Comparison of ENCODE assay signal across 8 mouse cellular contexts in genomic region chr11:101772027-101772426, GRCm38 (mm10). TPM values are rescaled to one million over a fixed set of nuclear protein-coding genes. Genes with fewer than 3 reads are reported as not detected.
DNase-seq lines count a peak whose midpoint lies in the region; ATAC-seq and TF ChIP-seq lines count a peak whose summit lies in the region.

No protein-coding gene starts in this region.

- H3K4me2 ChIP-seq in kidney, postnatal 0 days (ENCODE audit: low read length), result peak overlapping the region; percentile 63
- H3K4me2 ChIP-seq in embryonic facial prominence, embryonic 15.5 days (replicated peaks), result peak overlapping the region; percentile 61
- peak overlapping the region; percentile 66 for H3K4me2 ChIP-seq in limb, embryonic 13.5 days (replicated peaks)

- H3K27me3 ChIP-seq in kidney, postnatal 0 days (ENCODE audit: insufficient read depth, low read length), result 0 out of 2 replicates have a peak, but pooled peaks cover 6% of the 10 kb centered on the region
- H3K27me3 ChIP-seq in embryonic facial prominence, embryonic 15.5 days, result peaks cover 4% of the 10 kb centered on the region; the same call in 1 of the 2 replicates
- H3K27me3 ChIP-seq in limb, embryonic 13.5 days, result peaks cover 10% of the 10 kb centered on the region

- peak overlapping the region; percentile 32; the same call in 1 of the 2 replicates for H3K4me3 ChIP-seq in kidney, postnatal 0 days (replicated peaks; ENCODE audit: low read depth, low read length)
- H3K4me3 ChIP-seq in embryonic facial prominence, embryonic 15.5 days (replicated peaks), result peak overlapping the region; percentile 40
- peak overlapping the region; percentile 36 for H3K4me3 ChIP-seq in limb, embryonic 13.5 days
- H3K4me3 ChIP-seq in layer of hippocampus, adult 2 months, result no peak overlapping the region; the same call in 1 of the 2 replicates

- no peaks in the 10 kb centered on the region; the same call in 1 of the 2 replicates for H3K4me1 ChIP-seq in kidney, postnatal 0 days (replicated peaks; ENCODE audit: insufficient read depth, low read length)
- peaks cover 13% of the 10 kb centered on the region for H3K4me1 ChIP-seq in embryonic facial prominence, embryonic 15.5 days
- peaks cover 15% of the 10 kb centered on the region for H3K4me1 ChIP-seq in limb, embryonic 13.5 days

- 3% methylated on average over 5 of the region's 5 CpGs for WGBS in kidney, postnatal 0 days
- WGBS in embryonic facial prominence, embryonic 15.5 days, result 2% methylated on average over 5 of the region's 5 CpGs
- 8% methylated on average over 5 of the region's 5 CpGs for WGBS in limb, embryonic 13.5 days

- H3K36me3 ChIP-seq in kidney, postnatal 0 days (ENCODE audit: insufficient read depth, low read length), result peaks cover 11% of the 10 kb centered on the region
- peaks cover 28% of the 10 kb centered on the region for H3K36me3 ChIP-seq in embryonic facial prominence, embryonic 15.5 days
- H3K36me3 ChIP-seq in limb, embryonic 13.5 days, result peaks cover 39% of the 10 kb centered on the region

- no peak overlapping the region for H3K9ac ChIP-seq in kidney, postnatal 0 days (ENCODE audit: low read depth, low read length)
- H3K9ac ChIP-seq in embryonic facial prominence, embryonic 15.5 days, result no peak overlapping the region
- no peak overlapping the region for H3K9ac ChIP-seq in limb, embryonic 13.5 days

- TF ChIP-seq CTCF in kidney, postnatal 0 days (IDR thresholded peaks at IDR 0.05; ENCODE audit: low read depth), result no peak
- no peak for TF ChIP-seq CTCF in layer of hippocampus, adult 2 months (conservative IDR thresholded peaks at IDR 0.05)

- DNase-seq in kidney, postnatal 0 days (ENCODE audit: low spot score), result peak; percentile 48
- DNase-seq in kidney, postnatal 25 days, result no peak
- DNase-seq in retina, embryonic 14.5 days (ENCODE audit: low spot score), result peak; percentile 38
- DNase-seq in layer of hippocampus, adult 2 months (ENCODE audit: low spot score in 2 of 2), result no peak
- DNase-seq in layer of hippocampus, postnatal 25 days (ENCODE audit: extremely low spot score in 1 of 2, low spot score in 1 of 2), result no peak

- H3K27ac ChIP-seq in kidney, postnatal 0 days, result peak overlapping the region; percentile 66
- H3K27ac ChIP-seq in embryonic facial prominence, embryonic 15.5 days (replicated peaks), result no peak overlapping the region
- H3K27ac ChIP-seq in limb, embryonic 13.5 days, result no peak overlapping the region
- no peak overlapping the region for H3K27ac ChIP-seq in layer of hippocampus, adult 2 months

- ATAC-seq in kidney, postnatal 0 days (replicated peaks; ENCODE audit: low FRiP score, low read depth), result peak; percentile 23; the same call in 1 of the 2 replicates
- ATAC-seq in embryonic facial prominence, embryonic 15.5 days (ENCODE audit: insufficient number of reproducible peaks, low FRiP score, low TSS enrichment, low read depth), result no peak
- peak; percentile 42 for ATAC-seq in limb, embryonic 13.5 days (ENCODE audit: low FRiP score, low read depth)
- no peak for ATAC-seq in frontal cortex, adult (ENCODE audit: low TSS enrichment)

- no peaks in the 10 kb centered on the region for H3K9me3 ChIP-seq in kidney, postnatal 0 days (replicated peaks; ENCODE audit: low read length)
- H3K9me3 ChIP-seq in embryonic facial prominence, embryonic 15.5 days (replicated peaks), result no peaks in the 10 kb centered on the region
- no peaks in the 10 kb centered on the region for H3K9me3 ChIP-seq in limb, embryonic 13.5 days

RNA-seq across cellular contexts. Expression of gene Etv4, which starts 13.1 kb away (rescaled TPM):
- 42.6 and 44.7 TPM in 2 replicates for polyA plus RNA-seq in kidney, postnatal 0 days (2015; fragmentation: Nextera tagmentation; extraction: Ambion mirVana)
- 11.1 and 15.1 TPM in 2 replicates for polyA plus RNA-seq in embryonic facial prominence, embryonic 15.5 days (2015; fragmentation: Nextera tagmentation; extraction: Ambion mirVana)
- 15.6 and 17.9 TPM in 2 replicates for polyA plus RNA-seq in limb, embryonic 13.5 days (2015; fragmentation: Nextera tagmentation; extraction: Ambion mirVana)
- 10 to 100 TPM; 10.1 to 10.7 TPM for total RNA-seq in layer of hippocampus, adult 2 months (2021)
- total RNA-seq in layer of hippocampus, postnatal 25 days (2021), result 10 to 100 TPM; 14.9 to 18.3 TPM

RNA-seq across cellular contexts. Expression of gene Dhx8, which starts 39.3 kb away (rescaled TPM):
- 18.3 and 20.4 TPM in 2 replicates for polyA plus RNA-seq in kidney, postnatal 0 days (2015; fragmentation: Nextera tagmentation; extraction: Ambion mirVana)
- polyA plus RNA-seq in embryonic facial prominence, embryonic 15.5 days (2015; fragmentation: Nextera tagmentation; extraction: Ambion mirVana), result 32.4 and 36.4 TPM in 2 replicates
- polyA plus RNA-seq in limb, embryonic 13.5 days (2015; fragmentation: Nextera tagmentation; extraction: Ambion mirVana), result 47.4 and 47.9 TPM in 2 replicates
- total RNA-seq in layer of hippocampus, adult 2 months (2021), result 10 to 100 TPM; 33.2 to 38.4 TPM
- total RNA-seq in layer of hippocampus, postnatal 25 days (2021), result 10 to 100 TPM; 34.3 to 37.2 TPM

Comparison
In these comparisons a context has a peak if more than half of its experiments do, and no peak if none do; other contexts are left out.
1. DNase-seq: peak in kidney, postnatal 0 days (single experiment) and retina, embryonic 14.5 days (single experiment); none in kidney, postnatal 25 days (0 of 2), layer of hippocampus, adult 2 months (0 of 2) and layer of hippocampus, postnatal 25 days (0 of 2).
2. ATAC-seq: peak in kidney, postnatal 0 days (single experiment) and limb, embryonic 13.5 days (single experiment); none in embryonic facial prominence, embryonic 15.5 days (single experiment) and frontal cortex, adult (single experiment).
3. Peak in every context shown above with its lines, with median percentiles within 50 percentile points of each other: H3K4me2 ChIP-seq.